Mouse (Mus musculus): ENCODE measurements around the gene Sytl1.

The Sytl1 gene

DNA sequence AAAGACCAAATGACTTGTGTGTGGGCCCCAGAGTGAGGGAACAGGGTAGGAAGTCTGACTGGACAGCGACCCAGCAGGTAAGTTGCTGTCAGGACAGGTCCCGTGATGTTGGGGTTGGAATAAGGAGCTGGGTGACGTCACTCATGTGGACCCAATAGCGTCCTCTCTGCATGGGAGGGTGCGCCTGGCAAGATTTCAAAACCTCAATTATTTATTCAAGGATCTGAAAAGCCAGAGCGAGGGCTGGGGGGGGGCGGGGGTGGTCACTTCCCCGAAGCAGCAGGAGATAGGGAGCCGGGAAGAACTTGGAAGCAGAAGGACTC, 49.7 kb downstream of the Sytl1 start:
- DNase-seq (ENCODE audit: extremely low read depth, low read depth, low spot score), result no peak

GRCm38 (mm10) chr4:133212562-133213267, 50.2 kb downstream of the Sytl1 start:
- no peak for DNase-seq (ENCODE audit: extremely low read depth, low read depth, low spot score)

- DNase-seq (ENCODE audit: extremely low read depth, low read depth, low spot score), result no peak
Observed at GRCm38 (mm10) chr4:133211751-133212561, 51.0 kb downstream of the Sytl1 start, which contains the start of the genes Cd164l2 and Gpr3. Cd164l2 (plus strand) TSS chr4:133212131. Gpr3 (minus strand) TSS chr4:133212536.

DNA sequence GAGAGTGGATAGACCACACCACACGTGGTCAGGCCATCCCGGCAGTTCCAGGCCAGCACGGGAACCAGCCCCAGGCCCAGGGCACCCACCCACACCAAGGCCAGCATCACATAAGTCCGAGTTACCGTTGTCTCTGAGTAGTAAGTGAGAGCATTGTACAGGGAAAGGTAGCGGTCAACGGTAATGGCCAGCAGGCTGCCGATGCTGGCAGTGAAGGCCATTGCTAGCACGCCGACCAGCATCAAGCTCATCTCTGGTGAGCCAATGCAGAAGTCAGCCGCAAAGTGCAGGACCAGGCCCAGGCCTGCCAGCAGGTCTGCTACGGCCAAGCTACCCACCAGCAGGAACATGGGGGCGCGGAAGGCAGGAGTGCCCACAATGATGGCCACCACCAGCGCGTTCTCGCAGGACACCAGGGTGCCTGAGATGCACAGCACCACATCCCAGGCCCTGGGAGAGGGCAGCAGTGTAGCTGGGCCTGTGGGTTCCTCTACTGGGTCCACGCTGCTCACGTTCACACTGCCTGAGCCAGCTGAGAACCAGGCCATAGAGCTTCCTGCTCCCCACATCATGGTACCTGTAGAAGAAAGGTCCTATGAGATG, 52.0 kb downstream of the Sytl1 start:
- no peak for DNase-seq (ENCODE audit: extremely low read depth, low read depth, low spot score)

GRCm38 (mm10) chr4:133210023-133210787, 52.7 kb downstream of the Sytl1 start:
- no peak for DNase-seq (ENCODE audit: extremely low read depth, low read depth, low spot score)

DNA sequence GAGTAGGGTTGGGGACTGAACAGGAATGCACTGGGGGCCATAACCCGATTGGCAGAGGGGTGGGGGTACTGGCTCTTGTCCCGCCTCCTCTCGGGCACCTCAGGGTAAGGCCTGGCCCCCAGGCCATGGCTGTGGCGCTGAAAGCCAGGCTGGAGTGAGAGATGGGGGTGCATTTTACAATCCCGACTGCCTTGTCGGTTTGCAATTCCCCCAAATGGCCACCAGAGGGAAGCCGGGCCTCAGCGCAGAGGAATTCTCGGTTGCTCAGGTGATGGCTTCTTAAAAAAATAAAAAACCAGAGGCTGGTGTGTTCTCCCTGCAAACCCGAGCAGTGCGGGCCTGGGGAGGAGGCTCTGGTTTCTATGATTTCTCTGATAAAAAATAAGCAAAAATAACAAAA, 53.5 kb downstream of the Sytl1 start:
- no peak for DNase-seq (ENCODE audit: extremely low read depth, low read depth, low spot score)

- DNase-seq (ENCODE audit: extremely low read depth, low read depth, low spot score), result no peak
Observed at GRCm38 (mm10) chr4:133204379-133204778, 58.5 kb downstream of the Sytl1 start.

DNA sequence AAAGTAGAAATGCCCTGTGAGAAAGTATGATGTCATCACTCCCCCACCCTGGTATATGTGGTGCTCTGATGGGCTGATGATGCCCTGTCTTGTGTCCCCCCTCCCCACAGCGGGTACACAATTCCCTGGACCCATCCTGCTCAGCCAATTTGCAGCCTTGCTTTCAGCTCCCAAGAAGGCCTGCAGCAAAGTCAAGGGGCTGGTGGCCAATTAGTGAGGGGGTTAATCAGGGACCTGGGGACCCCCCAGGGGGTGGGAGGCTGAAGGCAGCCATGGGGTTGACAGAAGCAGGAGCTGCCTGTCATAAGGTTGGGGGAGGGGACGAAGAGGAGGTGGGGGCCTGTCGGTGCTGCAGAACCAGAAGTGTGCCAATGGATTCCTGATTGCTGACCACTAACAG, 59.3 kb downstream of the Sytl1 start:
- DNase-seq (ENCODE audit: extremely low read depth, low read depth, low spot score), result no peak
